Comparison of ENCODE assay signal across 8 mouse cellular contexts in the genomic region with DNA sequence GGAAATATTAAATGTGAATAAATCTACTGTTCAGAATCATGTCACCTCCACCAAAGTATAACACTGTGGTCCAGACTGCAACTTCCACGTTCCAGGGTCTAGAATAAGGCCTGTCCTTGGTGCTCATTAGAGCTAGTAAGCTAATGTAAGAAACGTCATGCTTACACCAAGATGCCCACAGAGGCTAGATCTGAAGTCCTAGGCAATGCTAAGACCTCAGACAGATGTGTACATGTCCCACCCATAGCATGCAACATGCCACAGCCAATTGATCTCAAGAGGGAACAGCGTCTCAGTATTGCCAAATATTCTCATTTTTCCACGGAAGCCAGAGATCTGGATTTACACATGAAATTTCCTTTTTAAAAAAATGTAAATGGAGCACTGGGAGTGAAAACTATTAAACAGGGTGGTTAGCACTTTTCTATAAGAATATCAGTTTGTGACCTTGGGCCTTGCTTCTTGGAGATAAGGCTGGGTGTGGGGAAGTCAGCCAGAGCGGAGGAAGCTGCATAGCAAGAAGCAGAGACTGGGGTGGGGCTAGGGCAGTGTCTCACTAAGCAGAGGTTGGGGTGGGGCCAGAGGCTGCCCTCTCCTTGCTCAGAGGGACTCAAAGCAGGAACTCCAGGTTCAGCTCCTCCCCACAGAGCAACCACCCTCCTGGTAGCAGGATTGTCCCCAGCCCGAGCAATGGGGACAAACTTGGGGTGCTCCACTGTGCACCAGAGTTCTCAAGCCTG. TPM values are rescaled to one million over a fixed set of nuclear protein-coding genes. Genes with fewer than 3 reads are reported as not detected.
DNase-seq lines count a peak whose midpoint lies in the region; ATAC-seq lines count a peak whose summit lies in the region.

No protein-coding gene starts in this region.

- H3K36me3 ChIP-seq in forebrain, embryonic 15.5 days = no peaks in the 10 kb centered on the region

- H3K27ac ChIP-seq in forebrain, embryonic 15.5 days (replicated peaks) = no peak overlapping the region

- peak; percentile 71 for ATAC-seq in monocyte, adult 5-6 weeks (replicated peaks; ENCODE audit: insufficient number of reproducible peaks, low FRiP score, low TSS enrichment, poor library complexity, severe bottlenecking)
- ATAC-seq in forebrain, embryonic 15.5 days (replicated peaks) = no peak

- no peak overlapping the region for H3K9ac ChIP-seq in forebrain, embryonic 15.5 days (replicated peaks)

- H3K4me3 ChIP-seq in forebrain, embryonic 15.5 days = no peak overlapping the region

- peaks cover 5% of the 10 kb centered on the region for H3K4me1 ChIP-seq in forebrain, embryonic 15.5 days

- no peak overlapping the region for H3K4me2 ChIP-seq in forebrain, embryonic 15.5 days (replicated peaks)

- peak; percentile 12 for DNase-seq in embryo, embryonic 11 days
- no peak for DNase-seq in embryo, embryonic 10.5 days (ENCODE audit: low spot score)
- DNase-seq in ES-CJ7 (ENCODE audit: low read depth, low spot score) = peak; percentile 39
- peak; percentile 95 for DNase-seq in liver
- no peak for DNase-seq in ovary, postnatal 14 days (ENCODE audit: low spot score)
- no peak for DNase-seq in layer of hippocampus, postnatal 36 days

- 80% methylated on average over 6 of the region's 6 CpGs for WGBS in forebrain, embryonic 15.5 days

- peaks cover 13% of the 10 kb centered on the region; the same call in 1 of the 2 replicates for H3K27me3 ChIP-seq in forebrain, embryonic 15.5 days

- no peaks in the 10 kb centered on the region for H3K9me3 ChIP-seq in forebrain, embryonic 15.5 days

RNA-seq across cellular contexts. Expression of a gene that starts 1.6 kb away (rescaled TPM):
- 0.43 TPM in 1 of 3 replicates, not detected in the others for total RNA-seq in monocyte, adult 5-6 weeks (2017)
- polyA plus RNA-seq in forebrain, embryonic 15.5 days (2015; fragmentation: Nextera tagmentation; extraction: Ambion mirVana) = 0.41 and 0.45 TPM in 2 replicates
- under 1 TPM; 0.07 to 0.08 TPM for total RNA-seq in layer of hippocampus, postnatal 36 days (2021)

RNA-seq across cellular contexts. Expression of a gene that starts 5.5 kb away (rescaled TPM):
- 24.3 to 36.1 TPM (median 25.4 TPM) in 3 replicates for total RNA-seq in monocyte, adult 5-6 weeks (2017)
- 14.7 TPM in 2 replicates for polyA plus RNA-seq in forebrain, embryonic 15.5 days (2015; fragmentation: Nextera tagmentation; extraction: Ambion mirVana)
- total RNA-seq in layer of hippocampus, postnatal 36 days (2021) = 1 to 10 TPM; 1.3 to 1.9 TPM

Comparison
In these comparisons a context has a peak if more than half of its experiments do, and no peak if none do; other contexts are left out.
1. DNase-seq: peak in embryo, embryonic 11 days (single experiment), ES-CJ7 (single experiment) and liver (single experiment); none in embryo, embryonic 10.5 days (single experiment), ovary, postnatal 14 days (single experiment) and layer of hippocampus, postnatal 36 days (0 of 2).